Mouse (Mus musculus) stomach, adult 2 months (tissue): ENCODE data around the gene P4ha3. TPM values are rescaled to one million over a fixed set of nuclear protein-coding genes. Genes with fewer than 3 reads are reported as not detected.

ENCODE experiments used
- polyA plus RNA-seq: library from polyadenylated mRNA; depleted of rRNA; stranded (reverse); fragments of >200 nt; gene quantifications from 2 replicates; pipeline ENCODE4 v1.2.3, GENCODE M21; 2012; rRNA removed

The P4ha3 gene
- 0.82 and 1.1 TPM in 2 replicates for polyA plus RNA-seq

GRCm38 (mm10) chr7:100285383-100285782 is at the start of gene P4ha3:
Gene P4ha3 (plus strand): TSS chr7:100285520.

Other genes with a start within 250 kb of the P4ha3 start
- 1.3 and 2.3 TPM in 2 replicates for gene Pold3, start 164.0 kb upstream of the P4ha3 start, polyA plus RNA-seq
- gene Lipt2, start 126.2 kb upstream of the P4ha3 start, polyA plus RNA-seq, result 3.3 and 8.3 TPM in 2 replicates
- gene Kcne3, start 109.0 kb upstream of the P4ha3 start, polyA plus RNA-seq, result 32.2 and 46.0 TPM in 2 replicates
- 1.2 and 1.3 TPM in 2 replicates for gene Pgm2l1, start 58.1 kb upstream of the P4ha3 start, polyA plus RNA-seq
- 5.1 and 5.9 TPM in 2 replicates for gene C2cd3, start 86.7 kb downstream of the P4ha3 start, polyA plus RNA-seq
- 45.0 and 47.3 TPM in 2 replicates for gene Ppme1, start 86.8 kb downstream of the P4ha3 start, polyA plus RNA-seq
- gene Ucp3, start 187.5 kb downstream of the P4ha3 start, polyA plus RNA-seq, result 0.84 and 1.6 TPM in 2 replicates
- gene Ucp2, start 207.8 kb downstream of the P4ha3 start, polyA plus RNA-seq, result 804 and 1,013 TPM in 2 replicates
- 0.12 and 0.16 TPM in 2 replicates for gene Dnajb13, start 229.4 kb downstream of the P4ha3 start, polyA plus RNA-seq